Mouse (Mus musculus) gastrocnemius, postnatal 4 days (tissue): Measurements from ENCODE around the gene Lsm8. TPM values are rescaled to one million over a fixed set of nuclear protein-coding genes. Genes with fewer than 3 reads are reported as not detected.
"Not testable (repeated sequence)": the region's sequence is repeated elsewhere in the genome, so short reads cannot be mapped to it uniquely, and the experiment has no call there.

ENCODE experiments used
- DNase-seq, 2 experiments: peaks; one replicate each; pipeline ENCODE4 v3.0.0; 2021 to 2022; ENCODE audit warnings: low spot score in 2 of 2, mixed read lengths in 2 of 2
- long read RNA-seq, 2 experiments: library from polyadenylated mRNA; stranded (forward); transcript quantifications; one replicate each; pipeline ENCODE4 v2.0.0; 2021
- total RNA-seq, 2 experiments: library from RNA; stranded (reverse); gene quantifications; 2 replicates each; pipeline ENCODE4 v1.2.3; 2021

Lsm8 gene
- total RNA-seq, result 10 to 100 TPM; 28.4 to 35.2 TPM
- long read RNA-seq, experiment 1, transcript Lsm8-201 (4 exons, 807 nt), result major isoform, 25 of 25 reads
- long read RNA-seq, experiment 1, partial matches to known transcripts, result 0 of 25 reads
- long read RNA-seq, experiment 1, other reads (novel, unspliced or antisense), result 0 of 25 reads
- long read RNA-seq, experiment 2, transcript Lsm8-201 (4 exons, 807 nt), result major isoform, 18 of 22 reads
- long read RNA-seq, experiment 2, partial matches to known transcripts, result 1 of 22 reads
- long read RNA-seq, experiment 2, other reads (novel, unspliced or antisense), result 3 of 22 reads

DNA sequence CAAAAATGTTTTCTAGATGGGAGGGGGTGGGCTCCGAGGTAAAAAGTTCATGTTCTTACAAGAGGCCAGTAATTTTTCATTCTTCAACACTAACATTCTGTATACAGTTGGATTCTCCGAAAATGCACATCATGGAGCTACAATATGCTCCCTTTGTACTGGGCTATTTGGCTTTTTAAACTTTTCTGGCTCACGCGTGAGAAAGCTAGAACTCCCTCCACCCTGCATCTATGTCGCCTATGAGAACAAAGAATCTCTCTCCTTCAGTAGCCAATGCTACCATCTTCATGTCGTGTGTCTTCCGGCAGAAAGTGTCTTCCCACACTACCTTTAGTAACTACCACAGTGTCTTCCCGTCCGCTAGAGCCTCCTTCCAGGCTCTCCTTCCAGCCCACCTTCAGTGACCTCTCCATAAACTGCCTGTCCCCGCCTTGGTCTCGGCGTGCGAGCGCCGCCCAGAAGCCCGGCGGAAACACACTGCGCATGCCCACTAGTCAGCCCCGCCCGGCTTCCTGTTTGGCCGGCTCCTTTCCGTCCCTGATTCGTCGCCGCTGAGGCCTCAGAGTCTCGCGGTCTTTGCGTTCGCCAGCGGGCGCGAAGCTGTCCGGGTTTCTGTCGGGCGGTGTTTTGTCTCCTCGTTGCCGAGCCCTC lies at the start of gene Lsm8:
Gene Lsm8 (plus strand): TSS at position 529 of the 651 bp plus-strand sequence.
- DNase-seq, result peak; percentile 96 to 97

DNA sequence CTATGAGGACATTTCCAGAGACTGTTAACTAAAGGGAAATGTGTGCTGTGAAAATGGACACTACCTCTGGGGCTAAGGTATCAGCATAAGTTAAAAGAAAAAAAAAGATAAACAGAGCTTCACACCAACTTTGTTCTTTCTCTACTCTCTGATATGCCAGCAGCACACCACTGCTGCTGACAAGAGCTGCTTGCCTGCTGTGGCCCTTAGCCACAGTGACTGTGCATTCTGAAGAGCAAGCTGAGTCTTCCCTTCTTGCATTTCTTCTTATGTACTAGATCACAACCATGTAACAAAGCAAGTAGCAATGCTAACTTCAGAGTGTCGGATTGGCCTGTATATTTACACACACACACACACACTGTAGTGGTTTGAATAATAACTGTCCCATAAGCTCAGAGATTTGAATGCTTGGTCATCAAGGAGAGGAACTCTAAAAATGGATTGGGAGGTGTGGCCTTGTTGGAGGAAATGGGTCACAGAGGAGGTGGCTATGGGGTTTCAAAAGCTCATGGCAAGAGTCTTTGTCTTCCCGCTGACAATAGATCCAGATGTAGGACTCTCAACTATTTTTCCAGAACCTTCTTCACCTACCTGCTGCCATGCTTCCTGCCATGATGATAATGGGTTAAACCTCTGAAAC lies 47.4 kb upstream of the Lsm8 start:
- DNase-seq, result no peak

DNA sequence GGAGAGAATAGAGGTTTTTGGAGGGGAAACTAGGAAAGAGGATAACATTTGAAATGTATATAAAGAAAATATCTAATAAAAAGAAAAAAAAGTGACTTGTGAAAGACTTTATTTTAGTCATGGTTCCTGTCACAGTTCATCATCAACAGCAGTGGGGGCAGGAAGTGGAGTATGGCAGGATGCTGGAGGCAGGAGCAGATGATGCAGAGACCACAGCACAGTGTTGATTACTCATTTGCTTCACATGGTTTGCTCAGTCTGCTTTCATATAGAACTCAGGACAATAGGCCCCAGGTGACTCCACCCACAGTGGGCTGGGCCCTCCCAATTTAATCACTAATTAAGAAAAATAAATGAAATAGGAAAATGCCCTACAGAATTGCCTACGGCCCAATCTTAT lies 35.8 kb upstream of the Lsm8 start:
- DNase-seq, result no peak

DNA sequence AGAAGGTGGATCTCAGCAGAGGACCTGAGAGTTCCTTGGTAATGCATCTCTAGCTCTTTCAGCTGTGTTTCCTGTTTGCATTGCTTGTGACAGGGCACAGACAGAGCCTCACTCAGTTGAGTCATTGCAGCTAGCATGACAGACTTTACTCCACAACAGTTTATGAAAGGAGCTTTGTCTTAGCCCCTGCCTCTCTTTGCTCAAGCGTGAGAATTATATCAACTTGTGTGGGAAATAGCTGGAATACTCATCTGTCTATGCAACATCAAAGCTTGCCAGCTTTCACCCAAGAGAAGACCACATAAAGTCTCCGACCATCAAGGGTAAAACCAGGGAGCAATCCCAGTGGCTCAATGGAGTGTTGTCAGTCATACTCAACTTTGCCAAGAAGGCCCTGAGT lies 32.8 kb upstream of the Lsm8 start:
- DNase-seq, result no peak

DNA sequence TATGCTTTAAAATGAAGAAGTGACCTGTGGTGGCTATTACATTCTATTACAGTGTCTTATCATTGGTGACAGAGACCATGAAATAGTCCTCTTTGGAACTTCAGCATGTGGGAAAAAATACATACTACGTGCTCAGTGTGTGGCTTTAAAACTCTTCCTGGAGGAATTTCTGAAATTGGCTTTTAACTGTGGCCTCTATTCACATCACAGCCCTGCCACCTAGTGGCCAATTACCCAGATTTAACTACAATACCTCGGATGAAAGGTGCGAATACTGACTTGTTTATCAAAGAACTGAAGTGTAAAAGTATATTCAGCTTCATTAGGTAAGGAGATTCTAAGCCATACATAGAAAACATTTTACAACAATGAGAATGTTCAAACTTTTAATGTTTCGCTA lies 29.0 kb upstream of the Lsm8 start:
- DNase-seq, result peak; percentile 18 to 55

DNA sequence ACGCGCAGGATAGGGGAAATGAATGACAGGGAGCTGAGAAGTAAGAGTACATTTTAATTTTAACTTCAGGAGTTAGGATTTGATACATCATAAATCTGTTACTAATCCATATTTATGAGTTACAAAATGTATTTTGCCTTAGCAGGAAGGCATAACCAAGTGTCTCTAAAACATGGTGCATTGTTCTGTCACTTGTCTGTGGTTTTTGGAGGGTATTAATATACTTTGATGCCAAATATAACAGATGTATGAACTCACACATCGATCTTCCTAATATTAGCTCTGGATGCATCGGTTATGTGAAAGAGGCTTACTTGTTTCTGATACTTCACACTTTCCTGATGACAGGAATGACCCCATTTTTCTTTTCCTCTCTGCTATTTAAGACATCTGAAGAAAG lies 28.1 kb upstream of the Lsm8 start:
- no peak for DNase-seq

DNA sequence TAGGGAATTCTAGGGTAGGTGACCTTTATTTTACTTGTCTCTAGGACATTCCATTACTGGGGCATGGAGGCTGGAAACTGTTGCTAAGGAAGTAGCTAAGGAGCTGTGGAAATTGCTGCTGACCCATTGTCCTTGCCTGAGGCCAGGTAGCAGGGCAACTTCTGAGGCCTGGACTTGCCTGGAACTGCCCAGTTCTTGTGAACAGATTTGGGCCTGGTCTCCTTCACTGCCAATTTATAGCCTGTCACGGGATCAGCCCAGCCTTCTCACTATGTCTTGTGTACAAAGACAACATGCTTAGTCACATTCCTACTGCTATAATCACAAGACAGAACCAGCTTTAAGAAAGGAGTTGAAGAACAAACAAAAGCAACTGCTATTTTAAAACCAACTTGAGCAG lies 25.6 kb upstream of the Lsm8 start:
- DNase-seq, result no peak

DNA sequence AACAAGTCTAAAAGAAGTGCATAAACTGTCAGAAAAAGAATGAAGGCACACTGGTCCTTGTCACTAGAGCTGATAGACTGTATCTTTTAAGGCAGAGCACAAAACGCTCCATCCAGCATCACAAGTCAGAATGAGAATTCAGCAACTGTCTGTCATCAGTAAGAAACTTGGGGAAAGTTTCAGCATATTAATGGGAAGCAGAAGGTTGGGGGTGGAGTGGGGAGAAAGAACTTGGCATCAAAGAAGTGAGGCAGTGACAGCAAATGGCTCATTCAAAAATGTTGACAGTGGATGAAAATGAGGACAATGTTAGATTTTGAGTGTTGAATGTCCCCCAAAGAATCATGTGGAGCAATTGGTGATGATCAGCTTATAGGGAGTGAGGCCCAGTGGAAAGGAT lies 15.4 kb upstream of the Lsm8 start:
- no peak for DNase-seq

DNA sequence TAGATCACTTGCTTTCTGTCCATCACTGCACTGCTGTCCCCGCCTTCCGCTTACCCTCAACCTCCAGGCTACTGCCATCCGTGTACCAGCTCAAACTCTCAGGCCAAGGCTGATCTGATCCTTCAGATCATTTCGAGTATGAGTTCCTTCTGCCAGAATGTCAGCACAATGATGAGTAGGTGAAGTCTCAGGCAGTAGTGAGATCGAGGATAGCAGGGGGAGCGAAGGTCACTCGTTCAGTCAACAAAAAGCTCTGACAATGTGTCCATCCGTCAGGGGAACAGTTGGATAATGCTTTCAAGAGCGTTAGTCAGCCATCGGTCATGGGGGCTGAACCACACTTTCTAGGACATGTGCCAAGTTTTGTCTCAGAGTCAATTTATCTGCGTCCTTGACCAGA lies 3.9 kb upstream of the Lsm8 start:
- DNase-seq, result not testable (repeated sequence)

DNA sequence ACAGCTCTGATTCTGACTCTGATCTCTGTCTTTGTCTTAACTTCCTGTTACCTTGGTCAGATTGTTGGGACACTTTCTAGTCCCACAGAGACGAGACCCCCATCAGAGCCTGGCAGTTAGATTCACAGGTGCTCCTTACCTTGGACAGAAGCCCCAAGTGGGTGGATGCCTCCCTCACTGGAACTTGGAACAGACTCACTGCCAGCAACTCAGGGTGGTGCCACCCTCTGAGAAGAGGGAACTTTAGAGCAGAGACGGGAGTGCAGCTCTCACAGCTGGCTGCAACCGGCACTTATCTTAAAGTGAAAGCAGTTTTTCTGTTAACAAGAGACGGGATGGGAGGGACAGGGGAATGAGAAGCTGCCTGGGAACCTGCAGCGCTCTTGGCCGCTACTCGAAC lies 2.8 kb upstream of the Lsm8 start:
- not testable (repeated sequence) for DNase-seq

DNA sequence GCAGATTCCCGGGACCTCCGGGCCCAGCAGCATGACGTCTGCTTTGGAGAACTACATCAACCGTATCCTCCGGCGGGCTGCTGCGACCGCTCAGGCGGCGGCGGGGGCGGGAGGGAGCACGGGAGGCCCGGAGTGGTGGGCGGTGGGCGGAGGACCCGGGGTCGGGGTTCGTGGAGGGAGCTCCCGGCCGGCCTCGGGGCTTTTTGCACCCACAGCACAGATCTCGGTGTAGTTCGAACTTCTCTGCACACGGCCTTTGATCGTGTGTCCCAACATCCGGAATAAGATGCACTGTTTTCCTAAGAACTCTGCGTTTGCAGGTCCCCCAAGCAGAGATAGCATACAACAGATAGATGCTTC lies 303 bp downstream of the Lsm8 start:
- DNase-seq, result no peak

DNA sequence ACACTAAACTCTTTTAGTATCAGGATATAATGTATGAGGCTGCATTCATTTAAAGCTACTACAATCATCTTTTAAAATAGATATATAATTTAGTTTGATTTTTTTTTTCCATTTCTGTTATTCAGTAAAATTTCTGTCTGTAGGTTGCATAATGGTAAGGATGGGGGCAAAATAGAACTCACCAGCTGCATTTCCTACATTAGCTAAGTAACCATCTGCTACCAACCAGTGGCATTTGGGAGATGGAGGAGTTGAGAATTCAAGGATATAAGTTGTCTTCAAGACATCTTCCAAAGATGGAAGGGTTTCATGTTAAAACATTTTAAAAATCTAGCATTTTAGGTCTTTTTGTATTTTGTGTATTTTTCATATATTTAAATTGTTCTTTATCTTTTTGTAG lies 6.9 kb downstream of the Lsm8 start:
- no peak for DNase-seq

DNA sequence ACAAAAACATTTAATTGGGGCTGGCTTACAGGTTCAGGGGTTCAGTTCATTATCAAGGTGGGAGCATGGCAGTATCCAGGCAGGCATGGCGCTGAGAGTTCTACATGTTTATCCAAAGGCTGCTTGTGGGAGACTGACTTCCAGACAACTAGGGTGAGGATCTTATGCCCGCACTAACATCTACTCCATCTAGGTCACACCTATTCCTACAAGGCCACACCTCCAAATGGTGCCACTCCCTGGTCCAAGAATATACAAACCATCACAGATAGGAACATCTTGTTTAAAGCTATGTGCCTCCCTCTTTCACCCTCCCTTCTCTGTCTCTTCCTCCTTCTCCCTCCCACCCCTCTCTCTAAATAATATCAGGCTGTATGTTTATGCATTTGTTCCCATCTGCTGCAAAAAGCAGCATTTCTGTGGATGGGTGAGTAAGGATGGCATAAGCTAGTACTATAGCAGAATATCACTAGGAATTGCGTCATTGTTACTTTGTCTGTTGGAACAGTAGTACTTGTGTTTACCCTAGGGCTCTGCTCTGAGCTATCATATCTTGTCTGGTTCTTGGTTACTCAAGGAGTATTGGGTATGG lies 8.2 kb downstream of the Lsm8 start:
- no peak for DNase-seq

DNA sequence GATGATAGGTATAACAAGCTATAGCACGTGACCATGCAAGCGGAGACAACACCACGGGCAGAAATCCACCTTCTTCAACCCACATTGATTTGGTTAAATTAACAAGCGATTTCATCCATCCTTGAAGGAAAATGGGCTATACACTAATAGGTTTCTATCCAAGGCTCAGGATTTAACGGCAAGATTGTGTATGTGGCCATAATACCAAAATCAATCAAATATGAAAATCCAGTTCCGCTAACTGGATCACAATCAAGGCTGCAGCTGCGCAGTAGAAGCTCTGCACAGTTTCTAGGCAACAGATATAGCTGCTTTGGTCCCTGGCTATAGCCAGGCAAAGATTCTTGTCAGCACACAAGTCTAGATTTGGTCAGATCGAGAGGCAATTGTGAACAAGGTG lies 17.6 kb downstream of the Lsm8 start, which contains the start of gene Ankrd7:
Gene Ankrd7 (plus strand): TSS at position 301 of the 400 bp plus-strand sequence.
- DNase-seq, result no peak

DNA sequence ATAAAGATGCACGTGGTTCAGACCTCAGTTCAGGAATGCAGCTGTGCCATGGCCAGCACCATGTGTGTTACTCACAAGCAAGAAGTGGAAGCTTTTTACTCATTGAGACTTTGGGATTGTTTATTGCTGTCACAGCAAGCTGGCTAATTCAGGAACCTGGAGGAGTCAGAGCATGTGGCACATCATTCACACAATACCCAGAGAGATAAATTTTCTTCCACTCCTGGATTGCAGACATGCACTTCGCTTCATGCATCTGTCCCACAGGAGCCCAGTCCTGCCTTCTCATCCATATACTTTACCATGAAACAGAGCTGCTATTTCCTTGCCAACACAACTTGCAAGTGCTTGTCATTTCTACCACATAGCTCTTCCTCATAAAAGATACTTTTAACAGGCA lies 40.7 kb downstream of the Lsm8 start:
- DNase-seq, result no peak

DNA sequence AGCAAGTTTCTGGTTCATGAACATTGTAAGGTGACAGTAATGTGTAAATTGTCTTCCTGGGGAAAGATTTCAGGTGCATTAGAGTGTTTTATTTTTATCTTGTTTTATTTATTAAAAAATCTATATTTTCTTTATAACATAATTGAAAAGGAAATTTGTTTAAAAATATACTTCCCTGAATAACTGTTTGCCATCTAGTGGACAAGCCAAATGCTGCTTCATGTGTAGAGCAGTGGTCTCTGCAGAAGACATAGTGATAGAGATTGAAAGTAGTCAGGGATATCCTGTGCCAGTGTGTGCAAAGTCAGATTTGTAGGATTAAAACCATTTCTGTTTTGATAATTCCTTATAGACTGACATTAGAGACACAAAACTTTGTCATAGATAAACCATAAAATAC lies 45.8 kb downstream of the Lsm8 start:
- DNase-seq, result no peak

Other genes with a start within 250 kb of the Lsm8 start
- not detected for gene Ankrd7, start 17.7 kb downstream of the Lsm8 start, total RNA-seq